Mouse (Mus musculus) myocyte (in vitro differentiated cells): ENCODE results near the gene Dner.

Experiments
- MAX ChIP-seq: IDR thresholded peaks from one replicate; pipeline ENCODE4 v1.6.1; 2011; ENCODE audit warnings: low read depth, mild to moderate bottlenecking, control low read depth
- POLR2A ChIP-seq: IDR thresholded peaks from one replicate; pipeline ENCODE4 v1.6.1; 2011; ENCODE audit warnings: low read depth, mild to moderate bottlenecking, control low read depth, moderate library complexity; ENCODE audit not compliant: insufficient read length
- POLR2AphosphoS2 ChIP-seq: IDR thresholded peaks from one replicate; pipeline ENCODE4 v1.6.1; 2011; ENCODE audit warnings: low read depth, control low read depth; ENCODE audit not compliant: insufficient read length
- USF1 ChIP-seq: IDR thresholded peaks from one replicate; pipeline ENCODE4 v1.6.1; 2011; ENCODE audit warnings: low read depth, mild to moderate bottlenecking, control low read depth, moderate library complexity

DNA sequence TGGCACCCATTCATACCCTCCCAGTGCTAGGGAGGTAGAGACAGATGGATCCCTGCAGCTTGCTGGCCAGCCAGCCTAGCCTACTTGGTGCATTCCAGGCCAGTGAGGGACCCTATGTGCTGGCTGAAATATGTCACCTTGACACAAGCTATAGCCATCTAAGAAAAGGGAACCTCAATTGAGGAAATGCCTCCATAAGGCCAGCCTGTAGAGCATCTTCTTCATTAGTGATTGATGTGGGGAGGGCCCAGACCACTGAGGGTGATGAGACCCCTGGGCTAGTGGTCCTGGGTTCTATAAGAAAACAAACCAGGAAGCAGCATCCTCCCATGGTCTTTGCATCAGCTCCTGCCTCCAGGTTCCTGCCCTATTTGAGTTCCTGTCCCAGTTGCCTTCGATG is 274.2 kb downstream of the Dner start:
- TF ChIP-seq MAX (no peak), POLR2A (no peak), POLR2AphosphoS2 (no peak), USF1 (no peak)
